Mouse (Mus musculus): ENCODE results near the gene Stat6. TPM values are rescaled to one million over a fixed set of nuclear protein-coding genes. Genes with fewer than 3 reads are reported as not detected.

Stat6 gene
- polyA plus RNA-seq, 1 experiment from 2014 or later, result 11.5 TPM

DNA sequence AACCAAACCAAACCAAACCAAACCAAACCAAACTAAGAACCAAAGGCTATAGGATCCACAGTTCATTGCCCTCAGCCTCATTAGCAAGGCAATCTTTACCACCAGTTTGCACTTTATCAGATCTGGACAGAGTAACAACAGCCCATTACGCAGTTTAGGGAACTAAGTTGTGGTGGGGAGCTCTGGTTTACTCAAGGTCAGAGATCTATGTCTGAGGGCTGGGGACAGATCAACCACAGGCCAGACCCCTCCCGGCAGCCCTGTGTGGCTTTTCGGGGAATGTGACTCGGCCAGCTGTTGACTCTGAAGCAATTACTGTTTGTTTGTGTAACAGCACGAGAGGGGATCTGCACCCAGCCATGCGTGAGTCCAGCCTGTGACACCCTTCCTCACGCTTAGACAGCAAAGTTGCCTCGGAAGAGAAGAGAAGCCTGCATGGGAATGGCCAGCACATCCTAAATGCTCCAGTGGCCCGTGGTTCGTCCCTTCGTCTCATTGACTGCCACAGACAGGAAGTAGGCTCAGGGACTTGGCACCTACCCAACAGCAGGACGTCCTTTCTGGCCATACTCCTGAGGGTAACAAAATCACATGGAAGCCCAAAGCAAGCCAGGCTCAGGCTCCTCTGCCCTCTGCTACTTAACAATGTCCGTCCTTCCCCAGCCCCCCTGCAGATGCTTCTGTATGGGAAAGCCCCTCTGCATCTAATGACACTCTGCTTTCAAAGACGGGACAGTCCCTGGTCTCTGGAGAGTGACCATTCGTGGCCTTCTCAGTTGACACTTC is 38.1 kb upstream of the Stat6 start:
- Histone ChIP-seq H3K27ac (replicated peaks) (no peak overlapping the region), H3K4me1 (peaks cover 58% of the 10 kb centered on the region), H3K27me3 (replicated peaks; ENCODE audit: low read depth, poor library complexity, severe bottlenecking) (no peaks in the 10 kb centered on the region), H3K4me3 (no peak overlapping the region), H3K9me3 (no peaks in the 10 kb centered on the region), H3K36me3 (replicated peaks) (peaks cover 99% of the 10 kb centered on the region)
- WGBS, result 61% methylated on average over 15 of the region's 15 CpGs
- DNase-seq (ENCODE audit: low spot score), result no peak

DNA sequence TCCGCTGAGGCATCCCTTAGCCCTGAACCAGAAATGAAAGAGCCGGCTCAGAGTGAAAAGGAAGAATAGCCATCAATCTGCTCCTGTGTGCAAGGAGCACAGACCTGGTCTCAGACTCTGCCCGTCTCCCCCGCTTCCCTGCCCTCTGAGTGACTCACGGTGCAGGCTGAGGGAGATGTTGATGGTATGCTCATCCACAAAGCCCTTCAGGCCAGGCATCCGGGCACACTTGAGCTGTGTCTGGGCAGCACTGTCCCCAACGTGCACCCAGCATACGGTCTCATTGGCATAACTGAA is 37.6 kb upstream of the Stat6 start:
- Histone ChIP-seq H3K27me3 (replicated peaks; ENCODE audit: low read depth, poor library complexity, severe bottlenecking) (no peaks in the 10 kb centered on the region), H3K9me3 (no peaks in the 10 kb centered on the region), H3K36me3 (replicated peaks) (peaks cover 99% of the 10 kb centered on the region), H3K27ac (replicated peaks) (no peak overlapping the region), H3K4me3 (no peak overlapping the region), H3K4me1 (peaks cover 58% of the 10 kb centered on the region)
- 83% methylated on average over 8 of the region's 8 CpGs for WGBS
- no peak for DNase-seq (ENCODE audit: low spot score)

DNA sequence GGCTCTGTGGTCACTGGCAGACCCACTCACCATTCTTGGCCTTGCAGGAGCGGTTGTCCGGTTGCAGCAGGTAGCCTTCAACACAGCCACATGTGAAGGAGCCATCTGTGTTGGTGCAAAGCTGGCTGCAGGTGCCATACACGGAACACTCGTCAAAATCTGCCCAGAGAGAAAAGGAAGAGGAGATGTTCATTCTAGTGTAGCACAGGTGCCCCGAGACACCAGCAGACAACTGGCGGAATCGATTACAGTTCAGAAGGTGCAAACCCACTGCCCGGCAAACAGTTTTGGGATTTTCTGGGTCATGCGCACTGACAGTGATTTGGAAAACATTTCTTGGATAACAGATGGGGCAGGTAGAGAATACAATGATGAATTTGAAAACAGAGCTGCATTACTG is 37.0 kb upstream of the Stat6 start:
- Histone ChIP-seq H3K4me3 (no peak overlapping the region), H3K4me1 (peaks cover 56% of the 10 kb centered on the region), H3K27ac (replicated peaks) (no peak overlapping the region), H3K27me3 (replicated peaks; ENCODE audit: low read depth, poor library complexity, severe bottlenecking) (no peaks in the 10 kb centered on the region), H3K9me3 (no peaks in the 10 kb centered on the region), H3K36me3 (replicated peaks) (peaks cover 99% of the 10 kb centered on the region)
- no peak for DNase-seq (ENCODE audit: low spot score)
- WGBS, result 97% methylated on average over 9 of the region's 9 CpGs

DNA sequence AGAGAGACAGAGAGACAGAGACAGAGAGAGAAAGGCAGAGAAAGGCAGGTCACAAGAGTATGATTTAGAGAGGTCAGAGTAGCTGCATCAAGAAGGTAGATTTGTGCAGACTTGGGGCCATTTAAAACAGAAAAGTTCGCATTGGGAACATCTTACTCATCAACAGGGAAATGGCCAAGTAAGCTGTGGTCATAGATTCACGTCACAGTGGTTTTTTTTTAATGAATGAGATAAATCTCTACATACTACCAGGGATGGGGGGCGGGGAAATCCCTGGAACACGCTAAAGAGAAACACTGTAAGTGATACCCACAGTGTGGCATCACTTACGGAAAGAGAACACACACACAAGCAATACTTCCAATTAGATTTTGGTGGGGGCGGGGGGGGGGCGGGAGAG is 35.7 kb upstream of the Stat6 start:
- WGBS, result 89% methylated on average over 7 of the region's 7 CpGs
- no peak overlapping the region for H3K27ac ChIP-seq (replicated peaks)
- H3K9me3 ChIP-seq, result no peaks in the 10 kb centered on the region
- peaks cover 99% of the 10 kb centered on the region for H3K36me3 ChIP-seq (replicated peaks)
- no peak for DNase-seq (ENCODE audit: low spot score)
- H3K4me1 ChIP-seq, result peaks cover 53% of the 10 kb centered on the region
- no peak overlapping the region for H3K4me3 ChIP-seq
- H3K27me3 ChIP-seq (replicated peaks; ENCODE audit: low read depth, poor library complexity, severe bottlenecking), result 0 out of 2 replicates have a peak, but pooled peaks cover 3% of the 10 kb centered on the region

DNA sequence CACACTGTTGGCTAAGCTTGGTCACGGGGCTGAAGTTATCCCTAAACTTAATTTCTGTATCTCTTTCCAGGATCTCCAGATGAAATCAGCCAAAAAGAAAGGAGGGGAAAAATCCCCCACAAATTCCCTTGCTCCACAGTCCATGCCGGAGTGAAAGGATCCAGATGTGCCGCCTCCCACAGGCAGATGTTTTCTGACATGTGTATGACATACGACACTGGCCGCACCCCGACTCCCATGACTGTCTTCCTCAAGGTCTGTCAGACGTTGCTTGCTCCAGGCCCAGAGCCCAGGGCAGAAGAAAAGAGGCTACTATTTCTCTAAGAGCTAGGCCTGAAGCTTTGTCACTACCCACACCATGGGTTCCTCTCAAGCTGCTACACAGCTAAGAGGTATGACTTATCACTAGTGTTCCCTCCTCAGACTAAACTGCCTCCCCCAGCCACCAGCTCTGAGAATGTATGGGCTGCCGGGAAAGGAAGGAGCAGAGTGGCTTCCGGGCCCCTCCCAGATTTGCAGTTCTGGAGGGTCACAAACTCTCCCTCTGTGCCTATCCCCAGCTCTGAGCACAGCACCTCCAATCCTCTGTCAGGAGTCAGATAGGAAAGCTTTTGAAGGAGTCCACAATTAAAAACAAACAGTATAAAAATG is 33.2 kb upstream of the Stat6 start:
- peak; percentile 41 for DNase-seq (ENCODE audit: low spot score)
- 51% methylated on average over 9 of the region's 9 CpGs for WGBS
- H3K4me1 ChIP-seq, result peaks cover 59% of the 10 kb centered on the region
- H3K9me3 ChIP-seq, result no peaks in the 10 kb centered on the region
- peaks cover 90% of the 10 kb centered on the region for H3K36me3 ChIP-seq (replicated peaks)
- H3K27me3 ChIP-seq (replicated peaks; ENCODE audit: low read depth, poor library complexity, severe bottlenecking), result 0 out of 2 replicates have a peak, but pooled peaks cover 4% of the 10 kb centered on the region
- H3K27ac ChIP-seq (replicated peaks), result peak overlapping the region; percentile 41
- no peak overlapping the region for H3K4me3 ChIP-seq

DNA sequence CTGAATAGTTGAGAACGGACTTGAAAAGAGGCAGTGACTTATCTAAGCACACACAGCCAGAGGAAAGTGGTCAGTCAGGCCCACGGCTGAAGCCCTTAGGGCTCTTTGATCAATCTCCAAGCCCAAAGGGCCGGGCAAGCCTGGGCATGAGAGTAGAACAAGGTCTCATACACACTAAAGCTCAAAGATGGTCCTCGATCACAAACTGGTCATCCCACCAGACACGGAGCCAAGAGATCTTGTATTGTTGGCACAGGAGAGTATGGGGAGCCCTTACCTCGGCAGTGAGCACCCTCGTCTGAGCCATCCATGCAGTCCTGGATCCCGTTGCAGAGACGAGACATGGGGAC is 32.7 kb upstream of the Stat6 start:
- 88% methylated on average over 9 of the region's 9 CpGs for WGBS
- no peak for DNase-seq (ENCODE audit: low spot score)
- 0 out of 2 replicates have a peak, but pooled peaks cover 4% of the 10 kb centered on the region for H3K27me3 ChIP-seq (replicated peaks; ENCODE audit: low read depth, poor library complexity, severe bottlenecking)
- peak overlapping the region; percentile 41; the same call in 1 of the 2 replicates for H3K27ac ChIP-seq (replicated peaks)
- peaks cover 59% of the 10 kb centered on the region for H3K4me1 ChIP-seq
- H3K4me3 ChIP-seq, result no peak overlapping the region
- H3K9me3 ChIP-seq, result no peaks in the 10 kb centered on the region
- H3K36me3 ChIP-seq (replicated peaks), result peaks cover 85% of the 10 kb centered on the region

DNA sequence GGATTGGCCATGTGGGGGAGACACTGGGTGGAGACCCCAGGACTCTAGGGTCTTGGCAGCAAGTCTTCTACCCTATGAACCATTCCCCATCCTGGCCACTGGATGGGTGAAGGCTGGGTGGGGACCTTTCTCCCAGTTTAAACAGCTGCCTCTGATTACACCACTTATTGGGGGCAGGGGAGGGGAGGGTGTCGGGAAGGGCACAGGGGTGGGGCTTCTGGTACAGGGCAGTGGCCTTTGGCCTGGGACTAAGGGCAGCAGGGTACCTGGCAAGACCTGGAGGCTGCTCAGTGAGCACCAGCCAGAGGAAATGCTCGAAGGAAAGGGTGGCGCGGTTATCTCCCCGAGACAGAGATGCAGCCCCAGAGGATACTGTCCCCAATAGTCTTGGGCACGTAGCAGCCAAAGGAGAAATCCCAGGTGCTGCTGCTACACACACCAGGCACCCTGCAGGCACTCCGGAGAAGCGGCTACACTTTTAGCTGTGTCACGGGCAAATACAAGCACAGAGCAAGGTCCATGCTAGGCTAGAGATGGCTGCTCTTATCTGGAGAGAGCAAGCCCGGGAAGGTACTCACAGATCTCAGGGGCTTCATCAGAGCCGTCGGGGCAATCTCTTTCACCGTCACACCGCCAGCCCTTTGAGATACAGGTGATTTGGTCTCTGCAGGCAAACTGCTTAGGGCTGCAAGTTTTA is 30.6 kb upstream of the Stat6 start:
- Histone ChIP-seq H3K27ac (replicated peaks) (no peak overlapping the region), H3K4me1 (peaks cover 78% of the 10 kb centered on the region), H3K27me3 (replicated peaks; ENCODE audit: low read depth, poor library complexity, severe bottlenecking) (0 out of 2 replicates have a peak, but pooled peaks cover 4% of the 10 kb centered on the region), H3K9me3 (no peaks in the 10 kb centered on the region), H3K36me3 (replicated peaks) (peaks cover 64% of the 10 kb centered on the region), H3K4me3 (no peak overlapping the region)
- 86% methylated on average over 14 of the region's 14 CpGs for WGBS
- DNase-seq (ENCODE audit: low spot score), result no peak

DNA sequence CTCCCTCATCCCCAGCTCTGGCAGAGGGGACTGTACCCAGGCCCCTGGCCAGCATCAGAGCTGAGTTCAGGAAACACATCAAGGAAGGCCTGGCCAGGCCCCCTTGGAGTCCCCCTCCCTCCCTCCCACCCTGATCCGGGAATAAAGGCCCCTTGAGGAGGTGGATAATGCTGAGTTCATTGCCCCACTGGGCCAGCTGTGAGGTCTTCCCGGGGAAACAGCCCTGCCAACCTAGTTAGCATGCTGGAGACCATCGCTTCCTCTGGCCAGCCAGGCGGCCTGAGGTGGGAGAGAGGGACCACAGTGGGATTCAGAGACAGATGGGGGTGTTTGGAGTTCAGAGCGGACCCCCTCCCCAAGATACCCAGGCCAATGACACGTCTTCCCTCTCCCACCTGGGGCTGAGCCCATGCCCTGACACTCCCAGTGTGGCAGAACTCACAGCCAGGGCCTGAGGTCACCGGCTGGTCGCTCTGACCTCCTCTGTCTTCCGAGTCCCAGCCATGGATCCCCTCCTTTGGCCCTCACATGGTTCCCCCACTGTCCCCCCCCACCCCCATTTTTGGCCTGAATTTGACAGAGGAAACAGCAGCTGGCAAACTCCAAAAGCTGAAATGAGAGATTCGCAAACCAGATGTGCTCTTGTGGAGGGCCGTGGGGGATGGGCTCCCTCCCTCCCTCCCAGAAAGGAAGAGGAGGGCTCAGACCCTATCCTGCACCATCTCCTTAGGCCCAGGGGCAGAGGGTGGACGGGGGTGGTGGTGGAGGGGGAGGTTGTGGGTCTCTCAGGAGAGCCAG is 28.4 kb upstream of the Stat6 start:
- Histone ChIP-seq H3K4me1 (peaks cover 89% of the 10 kb centered on the region), H3K27me3 (replicated peaks; ENCODE audit: low read depth, poor library complexity, severe bottlenecking) (0 out of 2 replicates have a peak, but pooled peaks cover 4% of the 10 kb centered on the region), H3K36me3 (replicated peaks) (peaks cover 47% of the 10 kb centered on the region), H3K9me3 (no peaks in the 10 kb centered on the region), H3K27ac (replicated peaks) (peak overlapping the region; percentile 89), H3K4me3 (peak overlapping the region; percentile 91)
- WGBS, result 16% methylated on average over 12 of the region's 12 CpGs
- peak; percentile 80 for DNase-seq (ENCODE audit: low spot score)

DNA sequence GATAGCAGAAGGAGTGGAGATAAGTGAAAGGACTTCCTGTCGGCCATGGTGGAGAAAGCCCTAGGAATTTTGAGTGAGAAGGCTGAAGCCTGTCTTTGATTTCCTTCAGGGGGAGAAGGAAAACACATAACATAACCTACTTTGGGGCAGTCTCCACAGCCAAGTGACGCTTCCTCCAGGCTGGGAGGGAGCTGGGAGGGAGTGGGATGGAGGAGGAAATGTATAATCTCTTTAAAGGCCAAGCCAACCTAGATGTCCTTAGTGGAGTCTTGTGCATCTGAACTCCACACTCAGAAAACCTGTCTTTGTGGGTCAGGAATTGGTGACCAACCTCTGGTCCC is 27.8 kb upstream of the Stat6 start:
- H3K36me3 ChIP-seq (replicated peaks), result peaks cover 41% of the 10 kb centered on the region
- H3K9me3 ChIP-seq, result no peaks in the 10 kb centered on the region
- H3K4me1 ChIP-seq, result peaks cover 89% of the 10 kb centered on the region
- H3K4me3 ChIP-seq, result peak overlapping the region; percentile 91
- 0 out of 2 replicates have a peak, but pooled peaks cover 4% of the 10 kb centered on the region for H3K27me3 ChIP-seq (replicated peaks; ENCODE audit: low read depth, poor library complexity, severe bottlenecking)
- DNase-seq (ENCODE audit: low spot score), result no peak
- peak overlapping the region; percentile 89 for H3K27ac ChIP-seq (replicated peaks)
- 19% methylated on average over 2 of the region's 2 CpGs for WGBS

DNA sequence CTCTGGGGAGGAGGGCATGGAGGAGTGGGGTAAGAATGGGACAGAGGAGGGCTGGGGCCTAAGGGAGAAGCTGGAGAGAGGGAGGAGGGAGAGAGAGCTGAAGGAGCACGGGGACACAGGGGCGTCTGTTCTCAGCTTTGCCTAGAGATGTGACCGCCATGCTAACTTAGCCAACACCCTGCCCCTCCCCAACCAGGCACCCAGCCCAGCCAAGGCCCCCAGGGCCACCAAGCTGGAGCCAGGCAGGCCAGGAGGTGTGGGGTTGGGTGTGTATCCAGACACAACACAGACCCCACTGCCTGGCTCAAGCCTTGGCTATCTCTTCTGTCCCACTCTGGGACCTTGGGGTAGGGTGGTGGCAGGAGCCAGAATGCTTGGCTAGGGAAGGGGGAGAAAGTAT is 27.2 kb upstream of the Stat6 start:
- H3K27ac ChIP-seq (replicated peaks), result peak overlapping the region; percentile 89
- no peak for DNase-seq (ENCODE audit: low spot score)
- H3K4me1 ChIP-seq, result peaks cover 88% of the 10 kb centered on the region

DNA sequence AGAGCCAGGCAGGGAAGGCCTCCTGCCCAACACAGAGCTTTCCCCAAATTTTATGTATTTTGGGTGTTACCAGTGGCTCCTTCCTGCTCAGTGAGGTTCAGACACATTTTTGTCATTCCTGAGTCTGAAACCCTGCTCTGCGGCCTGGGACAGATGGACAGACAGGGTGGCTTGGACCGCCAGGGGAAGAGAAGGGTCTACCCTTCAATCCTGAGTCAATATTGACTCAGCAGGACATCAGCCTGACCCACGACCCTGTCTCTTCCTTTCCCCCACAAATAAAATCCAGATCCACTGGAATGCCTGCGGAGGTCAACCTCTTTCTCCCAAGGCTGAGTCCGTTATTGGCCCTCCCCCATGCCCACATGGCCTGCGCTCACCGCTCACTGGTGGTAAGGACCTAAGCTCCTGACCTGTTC is 26.5 kb upstream of the Stat6 start:
- 14% methylated on average over 7 of the region's 7 CpGs for WGBS
- peak overlapping the region; percentile 91 for H3K4me3 ChIP-seq

More for the DNA sequence above, 27.2 kb upstream of the Stat6 start:
- Histone ChIP-seq H3K27me3 (replicated peaks; ENCODE audit: low read depth, poor library complexity, severe bottlenecking) (0 out of 2 replicates have a peak, but pooled peaks cover 4% of the 10 kb centered on the region), H3K36me3 (replicated peaks) (peaks cover 35% of the 10 kb centered on the region), H3K4me3 (peak overlapping the region; percentile 91), H3K9me3 (no peaks in the 10 kb centered on the region)
- 49% methylated on average over 3 of the region's 3 CpGs for WGBS

DNA sequence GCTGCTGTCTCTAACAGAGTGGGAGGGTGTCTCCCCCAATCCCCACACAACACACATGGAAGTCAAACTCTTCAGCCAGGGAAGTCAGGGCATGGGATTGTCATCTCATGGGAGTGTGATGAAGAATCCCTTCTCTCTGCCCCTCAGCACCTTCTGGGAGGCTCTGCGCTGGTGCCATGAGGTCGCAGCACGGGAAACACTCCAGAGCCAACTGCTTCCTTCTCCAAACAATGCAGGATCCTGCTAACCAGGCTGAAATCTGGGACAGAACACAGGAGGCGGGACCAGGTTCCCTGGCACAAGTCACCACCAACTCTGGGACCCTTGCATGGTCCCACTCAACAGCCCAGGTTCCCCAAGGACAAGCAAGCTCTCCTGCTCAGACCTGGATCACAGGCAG is 25.5 kb upstream of the Stat6 start:
- H3K4me1 ChIP-seq, result peaks cover 92% of the 10 kb centered on the region
- no peaks in the 10 kb centered on the region for H3K9me3 ChIP-seq
- DNase-seq (ENCODE audit: low spot score), result no peak
- 43% methylated on average over 4 of the region's 4 CpGs for WGBS
- peaks cover 18% of the 10 kb centered on the region for H3K36me3 ChIP-seq (replicated peaks)
- peak overlapping the region; percentile 89 for H3K27ac ChIP-seq (replicated peaks)
- H3K4me3 ChIP-seq, result peak overlapping the region; percentile 91
- no peaks in the 10 kb centered on the region for H3K27me3 ChIP-seq (replicated peaks; ENCODE audit: low read depth, poor library complexity, severe bottlenecking)

More for the DNA sequence above, 26.5 kb upstream of the Stat6 start:
- DNase-seq (ENCODE audit: low spot score), result peak; percentile 67
- Histone ChIP-seq H3K27me3 (replicated peaks; ENCODE audit: low read depth, poor library complexity, severe bottlenecking) (0 out of 2 replicates have a peak, but pooled peaks cover 4% of the 10 kb centered on the region), H3K36me3 (replicated peaks) (peaks cover 28% of the 10 kb centered on the region), H3K27ac (replicated peaks) (peak overlapping the region; percentile 89), H3K9me3 (no peaks in the 10 kb centered on the region), H3K4me1 (peaks cover 88% of the 10 kb centered on the region)

All from embryonic facial prominence, embryonic 10.5 days (tissue).